Mouse (Mus musculus) CD4-positive, CD25-positive, alpha-beta regulatory T cell, adult 4 months (primary cell): ENCODE data around the gene Art4. TPM values are rescaled to one million over a fixed set of nuclear protein-coding genes. Genes with fewer than 3 reads are reported as not detected.
A peak's percentile ranks its signal among the peaks of the same experiment; 100 is the strongest.

Source experiments
- ATAC-seq: one replicate; pipeline ENCODE4 v1.8.0; 2017
- polyA plus RNA-seq, 2 experiments: library from polyadenylated mRNA; unstranded; fragments of 100-300 nt; shearing (Covaris generic); gene quantifications; one replicate each; pipeline ENCODE4 v1.2.1; 2017

Gene Art4
- polyA plus RNA-seq, 2 experiments from 2014 or later, result 3.7 to 5.7 TPM

DNA sequence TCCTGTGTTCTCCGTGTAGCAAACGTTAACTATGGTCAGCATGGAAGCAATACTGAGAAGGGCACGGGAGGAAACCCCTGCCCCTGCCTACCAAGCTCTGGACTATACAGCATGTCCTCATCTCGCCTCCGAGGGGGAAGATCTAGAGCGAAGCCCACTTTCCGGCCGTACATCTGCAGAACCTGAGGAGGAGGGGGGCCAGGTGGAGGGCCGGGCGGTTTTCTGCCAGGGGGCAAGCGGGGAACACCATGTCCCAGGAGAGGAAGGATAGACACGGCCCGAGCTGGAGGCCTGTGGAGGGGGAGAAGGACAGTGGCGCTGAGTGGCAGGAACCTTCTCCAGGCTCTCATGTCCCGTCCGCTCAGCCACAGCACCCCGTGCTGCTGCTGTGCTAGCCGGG, 36.4 kb downstream of the Art4 start:
- no peak for ATAC-seq

DNA sequence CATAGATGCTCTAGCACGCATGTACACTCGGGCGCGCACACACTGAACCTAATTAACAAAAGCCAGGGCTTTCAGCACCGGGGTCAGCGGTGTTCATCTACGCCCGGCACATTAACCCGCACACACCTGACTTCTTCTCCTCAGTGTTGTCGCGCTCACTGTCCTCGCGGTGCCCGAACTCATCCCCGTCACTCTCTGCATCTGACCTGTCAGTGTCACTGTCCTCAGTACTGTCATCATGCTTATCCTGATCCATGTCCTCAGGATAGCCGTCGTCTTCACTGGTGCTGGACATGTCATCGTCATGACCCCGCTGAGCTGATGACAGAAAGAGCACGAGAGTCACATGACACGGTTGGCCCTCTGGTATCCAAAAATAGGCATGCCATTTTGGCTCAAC, 37.2 kb downstream of the Art4 start:
- no peak for ATAC-seq

DNA sequence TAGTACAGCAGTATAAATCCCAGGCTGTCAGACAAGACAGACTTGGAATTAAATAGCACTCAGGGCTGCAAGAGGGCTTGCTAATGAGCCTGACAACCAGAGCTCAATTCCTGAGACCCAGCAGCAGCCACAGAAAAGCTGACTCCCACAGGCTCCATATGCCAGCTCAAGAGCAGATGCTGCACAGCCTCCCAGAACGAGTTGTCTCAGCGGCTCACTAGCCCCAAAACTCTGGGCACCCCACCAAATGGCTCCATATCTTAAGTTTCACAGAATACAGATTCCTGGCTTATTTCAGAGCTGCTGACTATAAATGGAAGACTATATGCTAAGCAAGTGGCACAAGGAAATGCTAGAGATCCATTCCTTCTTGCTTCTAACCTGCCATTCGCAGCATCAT, 40.0 kb downstream of the Art4 start:
- ATAC-seq, result no peak

DNA sequence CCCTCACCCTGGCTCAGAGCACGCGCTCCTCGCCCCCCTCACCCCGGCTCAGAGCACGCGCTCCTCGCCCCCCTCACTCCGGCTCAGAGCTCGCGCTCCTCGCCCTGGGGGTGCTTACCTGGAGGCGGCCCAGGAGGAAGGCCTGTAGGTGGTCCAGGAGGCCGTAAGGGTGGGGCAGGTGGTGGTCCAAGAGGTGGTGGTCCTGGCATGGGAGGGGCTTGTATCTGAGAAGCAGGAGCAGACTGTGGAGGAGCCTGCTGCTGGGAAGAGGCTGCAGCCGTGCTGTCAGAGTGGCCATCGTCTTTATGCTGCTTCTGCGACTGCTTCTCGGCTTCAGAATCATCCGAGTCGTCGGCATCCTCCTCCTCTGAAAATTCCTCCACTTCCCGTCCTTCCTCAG, 40.7 kb downstream of the Art4 start:
- ATAC-seq, result no peak

DNA sequence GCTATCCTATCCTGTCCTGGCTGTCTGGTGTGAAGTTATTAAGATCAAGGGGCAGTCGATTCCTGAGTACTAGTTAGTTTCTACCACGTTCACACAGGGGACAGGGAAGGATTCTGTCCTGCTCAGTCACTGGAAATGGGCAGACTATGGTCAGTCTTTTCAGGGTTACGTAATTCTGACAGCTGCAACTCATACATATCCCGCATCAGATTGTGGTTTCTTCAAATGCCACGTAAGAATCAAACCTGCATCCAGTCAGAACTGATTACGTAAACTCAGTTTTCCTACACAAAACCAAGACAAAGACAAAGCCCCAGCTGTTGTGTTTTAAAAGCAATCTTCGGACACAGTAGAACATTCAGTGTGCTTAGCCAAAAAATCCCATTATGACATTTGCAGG, 42.2 kb downstream of the Art4 start:
- ATAC-seq, result no peak

DNA sequence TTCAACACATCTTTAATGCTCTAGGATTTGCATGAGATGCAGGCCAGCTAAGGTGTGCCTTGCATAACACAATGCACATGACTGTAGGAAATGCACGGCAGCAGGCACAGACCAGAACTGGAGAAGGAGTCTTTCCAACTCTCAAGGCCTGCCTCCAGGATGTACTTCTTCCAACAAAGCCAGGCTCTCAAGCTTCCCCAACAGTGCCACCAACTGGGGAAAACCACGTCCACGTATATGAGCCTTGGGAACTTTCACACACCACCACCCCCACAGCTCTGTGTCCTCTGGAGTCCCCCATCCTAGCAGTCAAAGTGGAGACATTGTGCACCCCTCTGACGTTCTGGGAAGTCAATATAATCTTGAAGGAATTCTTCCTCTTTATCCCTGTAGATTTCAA, 44.4 kb downstream of the Art4 start:
- ATAC-seq, result no peak

DNA sequence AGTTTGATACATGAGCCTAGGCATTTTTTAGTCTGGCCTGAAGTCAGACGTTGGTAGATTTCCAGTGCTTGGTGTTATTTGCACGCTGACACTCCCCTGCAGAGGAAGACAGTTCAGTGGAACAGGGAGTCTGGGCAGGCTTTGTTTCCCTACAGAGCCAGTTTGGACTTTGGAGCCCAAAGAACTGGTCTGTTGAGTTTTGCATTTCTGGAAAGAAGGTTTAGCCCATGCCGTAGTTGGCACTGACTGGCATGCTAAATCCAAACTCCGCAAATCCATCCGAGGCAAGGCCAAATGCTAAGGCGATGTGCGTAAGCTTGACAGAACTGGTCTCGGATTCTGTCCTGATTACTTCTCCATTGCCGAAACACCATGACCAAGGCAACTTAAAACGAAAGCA, 46.3 kb downstream of the Art4 start:
- no peak for ATAC-seq

DNA sequence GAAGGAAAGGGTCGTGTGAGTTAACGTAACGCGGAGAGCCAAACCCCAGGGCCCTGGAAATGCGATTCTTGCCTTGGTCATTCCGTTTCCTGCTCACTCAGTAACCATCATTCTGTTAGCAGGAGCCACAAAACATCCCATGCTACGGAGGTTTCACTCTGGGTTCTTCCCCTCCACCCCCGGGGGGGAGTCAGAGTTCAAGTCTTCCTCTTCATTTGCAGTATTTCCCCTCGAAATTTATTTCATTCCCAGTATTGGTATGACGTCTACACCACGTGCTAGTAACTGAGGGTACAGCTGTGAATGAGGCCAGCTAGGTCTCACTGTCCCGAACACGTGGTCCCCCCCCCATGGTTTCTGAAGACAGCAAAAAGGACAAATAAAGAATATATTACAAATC, 47.9 kb downstream of the Art4 start:
- ATAC-seq, result no peak

DNA sequence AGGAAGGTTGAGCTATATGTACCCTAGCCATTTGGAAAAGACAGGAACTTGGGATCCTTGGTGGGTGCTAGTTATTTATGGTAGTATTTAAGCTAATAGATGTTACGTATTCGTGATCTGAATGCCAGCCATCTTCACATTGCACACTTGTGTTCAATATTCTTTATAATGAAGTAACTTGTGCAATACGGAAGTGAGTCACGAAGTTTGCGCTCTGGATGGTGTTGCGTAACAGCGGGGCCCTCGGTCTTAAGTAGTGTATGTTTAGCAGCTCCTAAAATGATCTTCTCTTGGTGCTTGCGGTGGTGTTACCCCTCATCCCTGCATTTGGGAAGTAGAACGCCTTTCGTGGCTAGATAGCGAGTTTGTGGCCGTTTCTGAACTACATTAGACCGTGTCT, 48.5 kb downstream of the Art4 start:
- peak; percentile 40 for ATAC-seq

DNA sequence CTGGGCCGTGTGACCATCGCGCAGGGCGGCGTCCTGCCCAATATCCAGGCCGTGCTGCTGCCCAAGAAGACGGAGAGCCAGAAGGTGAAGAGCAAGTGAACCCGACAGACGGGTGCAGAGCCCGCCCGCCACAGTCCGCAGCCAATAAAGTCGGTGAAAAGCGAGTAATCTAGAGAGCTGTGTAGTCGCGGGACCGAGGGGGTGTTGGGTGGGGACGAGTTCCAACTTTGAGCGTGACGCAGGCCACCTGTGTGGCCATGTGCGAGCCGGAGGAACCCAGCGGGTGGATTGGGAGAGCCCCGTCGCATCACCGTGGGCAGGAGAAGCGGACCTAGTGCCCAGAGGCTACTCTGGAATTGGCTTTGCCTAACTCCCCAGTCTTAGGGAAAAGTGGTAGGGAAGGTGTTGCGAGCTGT, 48.9 kb downstream of the Art4 start:
- ATAC-seq, result peak; percentile 9

DNA sequence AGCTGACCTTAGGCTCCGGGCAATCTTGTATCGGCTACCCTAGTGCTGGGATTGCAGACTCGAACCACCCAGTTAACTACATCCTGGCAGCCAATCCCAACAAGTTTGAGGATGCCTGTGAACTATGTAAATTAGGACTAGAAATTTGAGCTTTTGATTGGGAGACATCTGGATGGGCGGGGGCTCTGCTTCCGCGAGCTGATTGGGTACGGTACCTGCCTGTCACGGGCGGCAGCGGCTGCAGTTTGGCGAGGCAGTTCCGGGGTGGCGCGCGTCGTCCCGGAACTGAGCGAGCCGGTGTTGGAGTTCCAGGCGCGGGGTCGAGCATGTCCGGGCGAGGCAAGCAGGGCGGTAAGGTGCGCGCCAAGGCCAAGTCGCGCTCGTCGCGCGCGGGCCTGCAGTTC, 49.5 kb downstream of the Art4 start, which contains the start of gene H2afj:
Gene H2afj (plus strand): TSS at position 231 of the 404 bp plus-strand sequence.
- ATAC-seq, result peak; percentile 72

DNA sequence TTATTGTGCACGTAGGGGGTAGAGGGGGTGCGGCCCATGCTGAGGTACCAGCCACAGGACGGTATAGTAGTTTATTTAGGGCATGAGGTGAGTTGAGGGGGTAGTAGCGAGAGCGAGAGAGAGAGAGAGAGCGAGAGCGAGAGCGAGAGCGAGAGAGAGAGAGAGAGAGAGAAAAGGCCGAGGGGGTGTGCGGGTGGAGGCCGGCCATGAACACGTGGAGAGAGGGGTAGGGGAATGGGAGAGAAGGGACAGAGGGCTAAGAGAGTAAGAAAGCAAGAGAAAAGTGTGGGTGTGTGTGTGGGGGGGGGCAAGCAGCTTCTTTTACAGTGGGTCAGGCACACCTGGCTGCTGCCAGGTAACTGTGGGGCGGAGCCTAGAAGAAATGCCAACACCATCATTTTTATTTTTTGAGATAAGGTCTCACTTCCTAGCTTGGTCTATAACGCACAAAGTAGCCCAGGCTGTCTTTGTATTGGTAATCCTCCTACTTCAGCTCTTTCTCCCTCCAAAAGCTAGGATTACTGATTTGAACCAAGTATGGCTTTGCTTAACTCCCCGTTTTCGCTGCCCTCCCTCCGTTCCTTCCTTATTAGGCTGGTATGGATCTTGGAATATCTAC, 50.0 kb downstream of the Art4 start:
- ATAC-seq, result no peak

DNA sequence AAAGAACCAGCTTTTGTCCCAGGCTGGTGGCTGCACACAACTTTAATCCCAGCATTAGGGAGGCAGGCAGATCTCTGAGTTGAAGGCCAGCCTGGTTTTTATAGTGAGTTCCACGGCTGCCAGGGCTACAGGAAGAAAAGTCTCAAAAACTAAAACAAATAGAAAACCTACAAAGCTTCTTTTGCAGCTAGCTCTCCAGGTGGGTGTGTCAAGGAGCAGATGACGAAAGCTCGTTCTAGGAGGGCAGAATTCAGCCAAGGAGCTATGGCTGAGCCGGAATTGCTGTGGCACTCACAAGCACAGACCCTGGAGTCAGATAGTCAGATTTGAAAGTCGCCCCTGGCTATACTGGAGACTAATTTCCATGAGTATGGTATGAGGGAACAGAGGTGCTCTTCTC, 50.7 kb downstream of the Art4 start:
- no peak for ATAC-seq

DNA sequence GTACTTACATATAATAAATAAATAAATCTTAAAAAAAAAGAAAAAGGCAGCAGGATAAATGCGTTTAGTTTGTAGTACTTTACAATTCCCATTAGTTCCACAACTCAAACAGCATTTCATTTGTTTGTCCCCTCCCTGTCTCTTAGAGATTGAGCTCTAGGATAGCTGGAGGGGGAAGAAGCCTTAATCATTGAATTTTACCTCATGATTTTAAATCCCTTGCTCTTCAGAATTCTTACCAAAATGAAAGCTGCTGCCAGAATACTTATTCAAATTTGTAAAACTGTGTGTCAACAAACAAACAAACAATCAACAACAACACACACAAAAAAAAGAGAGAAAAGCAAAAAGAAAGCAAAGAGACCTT, 52.1 kb downstream of the Art4 start:
- ATAC-seq, result no peak

DNA sequence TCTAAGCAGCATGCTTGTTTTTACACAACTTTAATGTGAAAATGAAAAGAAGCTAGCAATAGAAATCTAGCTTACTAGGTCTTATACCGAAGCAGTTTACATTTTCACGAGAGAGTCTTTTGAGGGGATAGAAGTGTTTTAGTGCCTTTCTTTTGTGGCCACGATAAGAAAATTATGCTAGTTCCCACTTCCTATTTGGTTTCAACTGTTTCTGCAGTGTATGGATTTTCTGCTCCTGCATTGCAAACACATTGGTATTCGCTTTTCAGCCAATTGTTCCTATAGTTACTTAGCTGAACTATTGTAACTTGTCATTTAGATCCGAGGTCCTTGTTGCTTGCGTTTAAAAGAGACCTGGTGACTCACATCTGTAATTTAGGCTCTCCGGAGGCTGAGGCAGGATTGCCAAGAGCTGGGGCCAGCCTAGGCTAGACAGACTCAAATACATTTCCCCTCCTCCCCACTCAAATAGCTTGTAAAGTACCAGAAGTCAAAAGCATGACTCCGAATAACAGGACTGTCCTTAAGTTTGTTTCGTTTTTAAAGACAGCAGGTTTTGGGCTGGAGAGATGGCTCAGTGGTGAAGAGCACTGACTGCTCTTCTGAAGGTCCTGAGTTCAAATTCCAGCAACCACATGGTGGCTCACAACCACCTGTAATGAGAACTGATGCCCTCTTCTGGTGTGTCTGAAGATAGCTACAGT, 52.7 kb downstream of the Art4 start:
- ATAC-seq, result no peak

DNA sequence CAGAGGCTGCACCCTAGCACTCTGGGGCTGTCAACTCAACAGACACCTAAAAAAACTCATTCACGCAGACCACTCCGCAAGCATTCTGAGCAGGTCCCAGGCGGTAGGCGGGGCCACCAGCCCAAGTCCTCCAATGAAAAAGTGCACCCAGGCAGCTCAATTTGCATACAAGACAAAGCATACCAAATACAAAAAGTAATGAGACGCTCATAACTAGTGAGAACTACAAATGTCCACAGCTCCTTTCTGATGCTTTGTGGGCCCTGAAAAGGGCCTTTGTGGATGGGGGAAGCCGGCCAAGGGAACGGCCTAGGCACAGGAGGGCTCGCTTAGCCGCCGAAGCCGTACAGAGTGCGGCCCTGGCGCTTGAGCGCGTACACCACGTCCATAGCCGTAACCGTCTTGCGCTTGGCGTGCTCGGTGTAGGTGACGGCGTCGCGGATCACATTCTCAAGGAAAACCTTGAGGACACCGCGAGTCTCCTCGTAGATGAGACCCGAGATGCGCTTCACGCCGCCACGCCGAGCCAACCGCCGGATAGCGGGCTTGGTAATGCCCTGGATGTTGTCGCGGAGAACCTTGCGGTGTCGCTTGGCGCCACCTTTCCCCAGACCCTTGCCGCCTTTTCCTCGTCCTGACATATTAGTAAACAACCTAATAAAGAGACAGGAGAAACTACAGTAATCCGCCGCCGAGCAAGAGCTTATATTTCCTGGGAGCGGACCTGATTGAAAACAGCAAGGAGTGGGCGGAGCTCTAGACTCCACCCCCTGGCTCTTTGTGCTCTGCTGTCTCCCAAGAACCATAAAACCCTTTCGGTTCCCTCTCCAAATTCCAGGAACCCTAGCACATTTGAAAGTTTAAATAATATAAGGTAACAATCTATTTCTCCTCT, 53.5 kb downstream of the Art4 start, which contains the start of gene Hist4h4:
Gene Hist4h4 (minus strand): TSS at position 677 of the 895 bp plus-strand sequence.
- peak; percentile 63 for ATAC-seq

DNA sequence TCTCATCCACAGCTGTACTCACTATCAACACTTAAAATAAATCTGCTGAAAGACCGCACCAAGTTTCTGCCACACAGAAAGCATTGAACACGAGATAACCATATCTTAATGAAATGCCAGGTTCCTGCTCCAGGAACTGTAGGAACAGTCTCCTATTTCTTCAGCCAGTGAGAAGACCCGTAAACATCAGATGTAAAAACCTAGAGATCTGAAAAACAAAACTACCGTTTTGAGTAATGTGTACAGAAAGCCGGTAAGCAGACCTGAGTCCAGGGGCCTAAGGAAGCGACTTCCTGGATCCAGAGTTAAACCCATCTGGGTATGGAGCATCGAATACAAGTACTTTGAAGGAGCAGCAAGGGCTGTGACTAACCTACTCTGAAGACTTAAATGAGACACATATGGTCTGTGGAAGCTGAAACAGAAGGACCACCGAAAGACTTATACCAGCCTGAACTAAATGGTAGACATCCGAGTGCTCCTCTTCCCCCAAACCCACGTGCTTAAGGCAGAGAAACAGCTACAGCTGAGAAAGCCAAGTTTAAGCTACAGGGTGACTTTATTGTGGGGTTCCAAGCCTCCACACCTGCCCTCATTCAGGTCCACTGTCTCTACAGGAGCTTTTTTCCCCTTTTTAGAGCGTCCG, 54.3 kb downstream of the Art4 start:
- no peak for ATAC-seq

DNA sequence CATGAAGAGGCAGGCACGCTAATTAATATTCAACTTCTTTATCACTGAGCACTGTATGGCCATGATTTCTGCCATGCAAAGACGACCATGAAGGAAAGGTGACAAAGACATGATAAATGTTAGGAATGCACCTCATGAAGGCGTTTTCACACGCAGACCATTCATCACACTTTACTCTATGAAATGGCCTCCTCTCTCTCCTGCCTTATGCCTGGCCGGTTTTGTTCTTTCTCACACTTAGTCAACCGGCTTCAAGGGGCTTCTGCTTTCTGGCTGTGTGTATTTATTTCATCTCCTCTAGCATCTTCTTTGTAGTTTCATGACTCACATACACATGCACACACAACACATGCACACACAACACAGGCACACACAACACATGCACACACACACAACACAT, 56.3 kb downstream of the Art4 start:
- no peak for ATAC-seq

DNA sequence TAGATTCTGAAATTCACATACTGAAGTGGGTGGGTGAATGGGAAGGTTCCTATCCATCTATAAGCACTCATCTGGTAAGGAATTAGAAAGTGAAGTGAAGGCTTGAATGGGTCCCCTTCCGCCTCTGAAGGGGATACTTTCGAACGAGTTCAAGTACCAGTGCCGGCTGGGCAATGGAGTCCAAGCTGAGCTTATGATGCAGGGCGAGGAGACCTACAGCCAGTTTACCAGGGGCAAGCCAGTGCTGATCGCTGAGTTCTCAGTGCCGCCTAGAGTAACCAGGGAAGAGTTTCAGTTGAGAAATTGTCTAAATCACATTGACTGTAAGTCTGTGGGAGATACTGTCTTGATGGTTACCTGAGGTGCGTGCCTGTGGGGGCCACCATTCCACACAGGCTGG, 56.8 kb downstream of the Art4 start:
- ATAC-seq, result no peak
